Mouse (Mus musculus) adrenal gland, postnatal 10 days (tissue): Measurements from ENCODE around the gene Prg3. TPM values are rescaled to one million over a fixed set of nuclear protein-coding genes. Genes with fewer than 3 reads are reported as not detected.

Experiments
- DNase-seq: peaks from one replicate; pipeline ENCODE4 v3.0.0; 2021; ENCODE audit warnings: mixed read lengths
- total RNA-seq, 2 experiments: library from RNA; stranded (reverse); gene quantifications; 2 replicates each; pipeline ENCODE4 v1.2.3; 2021

Prg3 gene
- total RNA-seq, 2 experiments from 2014 or later, result 0.48 to 0.73 TPM

- DNase-seq, result no peak
Observed at GRCm38 (mm10) chr2:84996376-84996775, 8.4 kb downstream of the Prg3 start.

DNA sequence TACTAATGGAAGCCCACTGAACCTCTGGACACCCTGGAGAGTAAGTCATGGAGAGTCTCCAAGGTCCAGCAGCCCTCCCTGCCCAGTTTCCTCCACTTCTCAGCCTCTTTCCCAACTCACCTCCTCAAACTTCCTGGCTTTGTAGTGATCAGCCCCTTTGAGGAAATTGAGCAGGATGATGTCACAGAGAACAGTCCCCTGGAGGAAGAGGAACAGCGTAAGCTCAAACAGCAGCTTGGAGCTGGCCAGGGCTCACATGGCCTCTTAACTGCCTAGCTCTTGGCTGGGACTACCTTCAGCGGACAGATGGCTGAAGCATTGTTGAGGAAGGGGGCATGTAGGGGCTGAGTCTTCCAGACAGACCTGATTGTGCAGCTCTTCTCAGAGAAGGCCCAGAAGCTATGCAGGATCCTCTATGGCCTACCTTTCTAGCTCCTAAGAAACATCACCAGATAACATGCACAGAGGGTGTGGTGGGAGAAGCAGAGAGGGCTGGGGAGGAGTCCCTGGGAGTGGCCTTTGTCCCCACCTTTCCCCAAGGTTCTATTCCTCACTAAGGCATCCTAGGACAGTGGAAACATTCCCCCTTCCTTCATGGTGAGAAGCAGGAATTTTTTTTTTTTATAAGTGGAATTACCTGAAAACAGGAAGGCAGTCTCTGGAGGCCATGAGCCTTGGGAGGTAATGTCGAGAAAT, 11.6 kb downstream of the Prg3 start:
- DNase-seq, result no peak

GRCm38 (mm10) chr2:85001497-85001896, 13.5 kb downstream of the Prg3 start:
- DNase-seq, result no peak

GRCm38 (mm10) chr2:85002575-85002974, 14.6 kb downstream of the Prg3 start:
- no peak for DNase-seq

DNA sequence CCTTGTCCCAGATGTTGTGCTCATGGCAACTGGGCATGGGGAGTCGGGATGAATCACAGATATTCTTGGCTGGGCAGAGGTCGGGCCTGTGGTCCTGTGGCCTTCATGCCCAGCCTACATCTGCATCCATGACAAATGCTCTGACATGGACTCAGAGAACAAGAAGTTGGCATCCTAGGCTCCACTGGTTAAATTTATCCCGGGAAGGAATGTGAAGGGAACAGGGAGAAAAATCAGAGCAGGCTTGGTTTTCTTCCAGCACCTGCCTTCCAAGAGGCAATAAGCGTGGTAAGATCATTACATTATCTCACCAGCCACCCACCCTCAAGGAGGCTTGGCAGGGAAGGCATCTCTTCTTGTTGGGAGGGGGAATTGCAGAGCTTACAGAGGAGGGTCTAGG, 16.3 kb downstream of the Prg3 start:
- DNase-seq, result no peak

GRCm38 (mm10) chr2:85006600-85006999, 18.6 kb downstream of the Prg3 start:
- no peak for DNase-seq

DNA sequence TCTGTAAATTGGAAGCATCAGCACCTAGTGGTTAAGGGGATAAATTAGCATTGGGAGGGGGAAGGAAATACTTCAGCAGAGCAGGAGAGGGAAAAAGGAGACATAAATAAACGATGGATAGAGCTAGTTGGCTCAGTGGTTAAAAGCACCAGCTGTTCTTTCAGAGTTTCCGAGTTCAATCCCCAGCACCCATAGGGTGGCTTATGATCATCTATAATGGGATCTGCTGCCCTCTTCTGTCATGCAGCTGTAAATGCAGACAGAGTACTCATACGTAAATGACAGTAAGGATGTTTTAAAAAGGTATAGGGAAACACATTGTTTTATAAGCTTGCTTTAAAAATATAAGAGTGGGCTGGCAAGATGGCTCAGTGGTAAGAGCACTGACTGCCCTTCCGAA, 19.7 kb downstream of the Prg3 start:
- DNase-seq, result peak; percentile 19

- DNase-seq, result no peak
Observed at GRCm38 (mm10) chr2:85009212-85009611, 21.2 kb downstream of the Prg3 start.

GRCm38 (mm10) chr2:85011906-85012604, 24.0 kb downstream of the Prg3 start:
- DNase-seq, result peak; percentile 57

- no peak for DNase-seq
Observed at GRCm38 (mm10) chr2:85012679-85013078, 24.7 kb downstream of the Prg3 start.

- no peak for DNase-seq
Observed at GRCm38 (mm10) chr2:85013826-85014587, 26.0 kb downstream of the Prg3 start.

DNA sequence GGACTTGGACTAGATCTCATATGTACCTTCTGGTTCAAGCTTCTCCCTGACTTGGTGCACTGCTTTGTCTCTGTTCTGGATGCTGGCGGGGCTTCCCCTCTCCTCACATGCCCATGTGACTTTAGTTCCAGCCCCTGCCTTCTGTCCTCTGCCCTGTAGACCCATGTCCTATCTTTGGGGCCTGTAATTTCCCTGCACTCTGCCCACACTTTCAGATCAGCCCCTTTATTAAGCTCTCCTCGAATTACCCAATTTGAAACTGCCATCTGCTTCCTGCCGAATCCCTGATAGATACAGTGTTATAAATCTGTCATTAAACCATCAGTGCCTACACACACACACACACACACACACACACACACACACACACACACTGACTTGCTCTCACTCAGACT, 26.6 kb downstream of the Prg3 start:
- no peak for DNase-seq

DNA sequence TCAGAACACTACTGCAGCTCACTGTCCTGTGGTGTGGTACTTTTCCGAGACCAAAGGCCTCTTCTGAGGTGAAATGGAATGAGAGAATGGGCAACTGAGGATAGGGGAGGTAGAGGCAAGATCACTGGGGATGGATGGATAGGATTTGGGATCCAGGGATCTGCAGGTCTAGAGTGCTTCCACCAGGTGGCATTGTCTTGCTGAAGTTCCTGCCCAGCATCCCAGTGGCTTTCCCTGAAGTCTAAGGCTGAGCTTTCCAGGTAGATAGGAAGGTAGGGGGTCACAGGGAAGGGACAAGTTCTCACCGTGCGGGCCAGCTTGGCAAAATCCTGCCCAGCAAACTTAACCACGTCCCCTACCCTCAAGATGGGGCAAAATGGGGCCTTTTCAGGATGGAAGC, 34.0 kb downstream of the Prg3 start:
- DNase-seq, result peak; percentile 30

GRCm38 (mm10) chr2:85026178-85026577, 38.2 kb downstream of the Prg3 start:
- DNase-seq, result no peak

DNA sequence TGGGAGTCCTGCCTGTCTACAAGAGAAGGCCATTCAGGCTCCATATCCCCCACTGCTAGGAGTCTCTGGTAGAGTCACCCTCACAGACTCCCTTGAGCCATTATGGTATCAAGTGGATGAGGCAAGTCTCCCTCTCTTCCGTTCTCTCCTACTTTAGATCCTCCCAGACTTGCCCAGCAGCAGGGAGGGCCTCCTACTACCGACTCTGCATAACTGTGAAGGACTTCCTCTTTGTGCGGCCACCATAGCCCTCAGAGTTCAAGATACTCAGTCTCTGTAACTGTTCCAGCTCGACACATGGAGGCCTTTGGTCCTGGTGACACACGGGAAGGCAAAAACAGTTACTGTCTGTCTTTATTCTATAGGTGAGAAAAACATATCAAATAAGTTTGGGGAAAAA, 39.3 kb downstream of the Prg3 start:
- DNase-seq, result no peak

DNA sequence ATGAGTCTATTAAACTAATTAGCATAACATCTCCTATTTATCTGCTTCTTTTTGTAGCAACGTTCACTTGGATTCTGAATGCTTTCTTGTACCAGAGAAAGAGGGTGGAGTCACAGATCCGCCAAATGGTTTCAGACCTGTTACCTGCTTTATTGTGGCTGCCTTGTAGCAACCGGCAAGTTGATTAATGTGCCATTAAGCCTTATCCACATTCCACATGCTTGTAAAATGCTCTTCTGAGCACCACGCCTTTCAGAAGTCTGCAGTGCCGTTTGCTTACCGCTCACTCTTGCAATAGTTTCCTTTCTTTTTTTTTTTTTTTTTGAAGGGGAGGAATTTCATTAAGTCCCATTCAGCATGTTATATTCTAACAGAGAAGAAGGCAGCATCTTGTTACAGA, 41.9 kb downstream of the Prg3 start:
- no peak for DNase-seq

DNA sequence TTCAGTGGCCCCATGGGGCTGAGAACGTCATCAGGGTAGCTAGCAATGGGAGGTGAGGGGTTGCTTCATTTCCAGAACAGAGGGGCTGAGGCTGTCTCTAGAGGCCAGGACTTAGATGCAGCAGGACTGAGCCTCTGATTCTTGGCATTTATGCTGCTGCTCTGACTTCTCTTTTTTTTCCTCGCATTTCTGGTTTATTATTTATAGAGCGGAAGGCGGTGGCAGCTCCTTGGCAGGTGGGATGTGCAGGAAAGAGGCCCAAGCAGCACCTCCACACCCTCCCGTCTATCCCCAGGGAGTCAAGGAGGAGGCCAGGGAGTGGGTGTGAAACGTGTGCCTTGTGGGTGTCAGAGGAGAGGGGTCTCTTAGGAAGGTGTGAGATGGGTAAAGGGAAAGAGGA, 43.0 kb downstream of the Prg3 start:
- DNase-seq, result no peak

DNA sequence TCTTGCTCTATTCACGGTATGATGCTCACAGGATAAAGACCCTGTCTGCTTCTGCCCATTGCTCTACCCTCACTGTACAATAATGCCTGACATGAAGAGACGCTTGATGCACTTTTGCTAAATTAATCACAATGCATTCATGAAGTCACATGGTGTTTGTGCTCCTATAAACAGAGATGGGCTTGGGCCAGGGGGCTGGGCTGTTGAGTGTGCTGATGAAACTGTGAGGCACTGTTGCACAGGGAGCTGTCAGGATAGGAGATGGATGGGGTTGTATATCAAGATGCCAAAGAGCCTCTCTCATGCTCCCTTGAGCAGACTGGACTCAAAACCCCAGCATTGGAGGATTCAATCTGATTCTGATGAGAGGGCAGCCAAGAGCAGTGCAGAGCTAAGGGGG, 45.1 kb downstream of the Prg3 start:
- no peak for DNase-seq

DNA sequence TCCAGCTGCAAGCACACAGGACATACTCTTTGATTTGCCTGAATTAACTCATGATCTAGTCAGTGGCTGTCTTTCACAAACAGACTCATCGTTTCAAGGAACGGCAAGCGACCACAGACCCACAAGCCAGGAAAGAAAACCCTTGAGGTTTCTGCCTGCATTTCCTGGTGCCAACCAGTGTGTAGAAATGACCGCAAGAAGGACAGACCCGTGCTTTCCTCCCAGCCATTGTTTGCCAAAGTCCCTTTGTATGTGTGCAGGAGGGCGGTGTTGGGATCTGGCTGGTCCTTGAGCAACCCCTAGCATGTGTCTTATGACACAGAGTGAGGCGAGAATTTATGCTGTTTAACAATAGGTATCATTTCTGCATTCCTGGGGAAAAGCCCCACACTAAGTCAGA, 46.2 kb downstream of the Prg3 start:
- DNase-seq, result no peak

DNA sequence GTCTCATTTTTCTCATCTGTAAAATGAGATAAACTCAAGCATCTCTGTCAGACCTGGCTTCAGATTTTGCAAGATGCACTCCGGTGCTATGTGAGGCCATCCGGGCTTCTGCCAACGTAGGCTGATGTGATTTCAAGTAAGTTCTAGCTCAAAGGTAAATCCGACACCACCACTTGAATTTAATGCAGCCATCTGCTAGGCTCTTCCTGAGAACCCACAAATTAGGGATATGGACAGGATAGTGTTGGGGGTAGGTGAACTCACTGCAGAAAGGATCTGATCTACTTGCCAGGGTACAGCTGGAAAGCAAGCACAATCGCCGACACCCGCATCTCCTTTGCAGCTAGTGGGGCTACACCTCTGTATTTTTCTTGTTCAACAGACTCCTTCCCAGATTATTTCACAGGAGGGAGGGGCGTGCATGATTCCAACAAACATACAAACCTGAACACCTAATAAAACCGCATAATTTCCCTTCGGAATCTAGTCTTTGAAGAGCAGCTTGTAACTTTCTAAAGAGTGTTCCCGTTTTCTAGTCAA, 48.6 kb downstream of the Prg3 start:
- DNase-seq, result peak; percentile 33

DNA sequence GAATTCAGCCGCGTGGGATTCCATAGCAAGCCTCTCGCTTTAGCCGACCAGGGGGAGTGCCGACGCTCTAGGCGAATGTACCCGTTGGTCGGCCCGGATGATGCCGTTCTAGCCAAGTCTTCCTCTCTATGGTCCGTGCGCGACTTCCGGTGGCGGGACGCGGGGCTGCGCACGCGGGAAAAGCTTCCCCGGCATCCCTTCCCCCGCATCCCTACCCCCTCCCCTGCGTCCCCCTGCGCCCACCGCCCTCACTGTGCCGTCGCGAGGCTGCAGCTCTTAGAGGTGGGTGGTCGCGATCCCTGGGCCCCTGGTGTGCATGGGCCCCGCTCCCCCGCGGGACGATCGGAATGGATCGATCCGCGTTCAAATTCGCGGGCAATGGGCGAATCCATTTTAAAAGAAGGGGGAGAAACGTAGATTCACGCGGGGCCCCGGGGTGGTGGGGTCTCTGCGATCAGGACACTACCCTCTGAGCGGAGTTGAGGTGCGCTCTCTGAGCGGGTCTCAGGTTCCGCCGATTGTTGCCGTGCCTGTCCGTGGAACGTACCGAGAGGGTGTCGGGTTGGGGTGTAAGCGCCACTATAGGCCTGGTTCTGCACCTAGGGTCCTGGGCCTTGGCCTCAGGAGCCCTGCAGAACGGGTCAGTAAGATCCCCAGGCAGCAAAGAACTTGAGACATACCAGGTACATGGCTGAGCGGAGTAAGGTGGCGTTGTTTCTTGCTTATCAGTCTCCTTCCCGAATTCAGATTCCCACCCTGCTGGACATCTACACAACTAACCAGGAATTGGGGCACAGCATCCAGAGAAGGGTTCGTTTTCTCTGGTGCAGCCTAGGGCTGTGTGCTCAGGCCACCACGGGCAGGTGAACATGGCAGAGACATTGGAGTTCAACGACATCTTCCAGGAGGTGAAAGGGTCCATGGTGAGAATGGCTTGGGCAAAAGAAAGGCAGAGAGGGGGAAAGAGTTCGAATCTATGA, 49.3 kb downstream of the Prg3 start, which contains the start of the genes Ssrp1 and P2rx3:
Ssrp1 (plus strand) TSS at position 188 of the 980 bp plus-strand sequence.
P2rx3 (minus strand) TSS at position 416 of the 980 bp plus-strand sequence.
- peak; percentile 94 for DNase-seq

- no peak for DNase-seq
Observed at GRCm38 (mm10) chr2:85038336-85038735, 50.3 kb downstream of the Prg3 start.
